Mouse (Mus musculus): ENCODE measurements around the gene Ercc4. TPM values are rescaled to one million over a fixed set of nuclear protein-coding genes. Genes with fewer than 3 reads are reported as not detected.
A peak's percentile ranks its signal among the peaks of the same experiment; 100 is the strongest.

Gene Ercc4
- total and polyA plus RNA-seq, 3 experiments: 6.2 to 7.7 (median 6.6) TPM

DNA sequence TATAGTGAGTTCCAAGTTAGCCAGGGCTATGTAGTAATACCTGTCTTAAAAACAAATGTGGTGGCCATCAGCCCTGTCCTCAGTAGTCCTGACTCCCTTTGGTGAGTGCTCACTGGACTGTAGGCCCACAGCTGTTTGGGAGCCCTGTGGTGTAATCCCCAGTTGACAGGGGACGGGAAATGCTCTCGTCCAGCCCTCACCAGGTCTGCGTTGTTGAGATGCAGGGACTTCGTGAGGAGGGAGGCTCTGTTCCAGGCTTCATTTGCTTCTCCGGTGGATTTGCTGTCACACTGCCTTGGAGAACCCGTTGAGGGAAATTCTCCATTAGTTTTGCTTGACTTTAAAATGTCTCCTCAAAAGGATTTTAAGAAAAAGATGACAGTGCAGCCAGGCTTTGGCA is 41.3 kb downstream of the Ercc4 start:
- Histone ChIP-seq H3K4me3 (no peak overlapping the region), H3K4me1 (ENCODE audit: control insufficient read depth, insufficient read depth, low read length) (no peaks in the 10 kb centered on the region), H3K27ac (no peak overlapping the region), H3K27me3 (ENCODE audit: control insufficient read depth, insufficient read depth, low read length) (no peaks in the 10 kb centered on the region), H3K36me3 (ENCODE audit: control insufficient read depth, insufficient read depth, low read length) (no peaks in the 10 kb centered on the region), H3K79me2 (replicated peaks; ENCODE audit: control insufficient read depth, insufficient read depth, low read length) (no peaks in the 10 kb centered on the region), H3K9ac (ENCODE audit: low read depth, low read length) (no peak overlapping the region)
- 77% methylated on average over 6 of the region's 6 CpGs for WGBS
- TF ChIP-seq EP300 (IDR thresholded peaks at IDR 0.05; ENCODE audit: insufficient read depth, low read depth, low read length) (no peak), POLR2A (IDR thresholded peaks at IDR 0.05; ENCODE audit: insufficient read depth, low read depth, low read length) (no peak), CTCF (IDR thresholded peaks at IDR 0.05) (no peak)
- intact Hi-C loops (cut with DNase I): no loop called here
- DNase-seq: no peak

DNA sequence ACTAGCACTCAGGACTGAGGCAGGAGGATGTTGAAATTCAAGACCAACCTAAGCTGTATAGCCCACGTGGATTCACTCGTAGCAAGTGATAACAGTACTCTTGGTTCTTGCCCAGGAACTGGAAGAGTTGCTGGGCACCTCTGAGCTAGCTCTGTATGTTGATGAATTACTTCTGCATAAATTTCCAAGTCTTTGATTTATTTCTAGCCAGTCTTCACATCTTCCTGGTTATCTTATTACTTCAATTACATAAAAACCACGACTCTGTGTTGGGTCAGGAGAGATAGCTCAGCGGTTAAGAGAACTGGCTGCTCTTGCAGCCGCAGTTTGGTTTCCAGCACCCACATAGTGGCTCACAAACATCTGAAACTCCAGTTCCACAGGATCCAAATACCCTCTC is 43.0 kb downstream of the Ercc4 start:
- no peak overlapping the region for H3K4me3 ChIP-seq
- no peaks in the 10 kb centered on the region; the same call in 1 of the 2 replicates for H3K4me1 ChIP-seq (ENCODE audit: control insufficient read depth, insufficient read depth, low read length)
- H3K79me2 ChIP-seq (replicated peaks; ENCODE audit: control insufficient read depth, insufficient read depth, low read length): no peaks in the 10 kb centered on the region
- intact Hi-C loops (cut with DNase I): no loop called here
- 76% methylated on average over 5 of the region's 5 CpGs for WGBS
- no peak for TF ChIP-seq POLR2A (IDR thresholded peaks at IDR 0.05; ENCODE audit: insufficient read depth, low read depth, low read length)
- TF ChIP-seq EP300 (IDR thresholded peaks at IDR 0.05; ENCODE audit: insufficient read depth, low read depth, low read length): no peak
- TF ChIP-seq CTCF (IDR thresholded peaks at IDR 0.05): no peak
- H3K27me3 ChIP-seq (ENCODE audit: control insufficient read depth, insufficient read depth, low read length): no peaks in the 10 kb centered on the region
- H3K27ac ChIP-seq: no peak overlapping the region
- no peaks in the 10 kb centered on the region for H3K36me3 ChIP-seq (ENCODE audit: control insufficient read depth, insufficient read depth, low read length)
- H3K9ac ChIP-seq (ENCODE audit: low read depth, low read length): no peak overlapping the region
- no peak for DNase-seq

DNA sequence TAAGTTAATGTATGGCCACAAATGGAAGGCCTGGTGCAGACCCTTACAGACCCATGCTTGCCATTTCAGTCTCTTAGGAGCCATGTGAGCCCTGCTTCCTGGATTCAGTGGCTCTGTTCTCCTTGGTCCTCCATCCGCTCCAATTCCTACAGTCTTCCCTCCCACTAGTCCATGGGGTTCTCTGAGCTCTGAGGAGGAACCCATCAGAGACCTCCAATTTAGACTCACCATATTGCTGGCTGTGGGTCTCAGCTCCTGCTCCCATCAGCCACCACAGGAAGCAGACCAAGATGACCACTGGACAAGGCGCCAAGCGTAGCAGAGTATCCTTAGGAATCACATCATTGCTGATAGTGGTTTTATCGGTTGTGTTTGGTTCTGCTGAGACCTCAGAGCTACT is 43.7 kb downstream of the Ercc4 start:
- TF ChIP-seq CTCF (IDR thresholded peaks at IDR 0.05): no peak
- TF ChIP-seq POLR2A (IDR thresholded peaks at IDR 0.05; ENCODE audit: insufficient read depth, low read depth, low read length): no peak
- TF ChIP-seq EP300 (IDR thresholded peaks at IDR 0.05; ENCODE audit: insufficient read depth, low read depth, low read length): no peak
- no peak overlapping the region for H3K27ac ChIP-seq
- 95% methylated on average over 4 of the region's 4 CpGs for WGBS

DNA sequence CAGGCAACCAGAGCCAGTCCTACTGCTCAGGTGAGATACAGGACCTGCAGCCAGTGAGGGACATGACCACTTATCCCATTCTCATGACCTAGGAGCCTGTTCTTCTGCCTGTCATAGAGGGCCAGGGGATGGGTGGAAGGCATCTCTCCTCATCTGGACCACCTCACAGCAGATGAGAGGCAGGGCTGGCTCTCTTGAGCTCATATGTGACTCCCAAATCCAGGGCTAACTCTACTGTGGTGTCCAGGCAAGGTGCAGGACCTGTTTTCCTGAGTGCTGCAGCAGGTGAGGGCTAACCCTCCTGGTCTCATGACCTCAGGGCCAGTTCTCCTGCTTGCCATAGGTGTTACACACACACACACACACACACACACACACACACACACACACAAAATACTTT is 44.9 kb downstream of the Ercc4 start:
- no peak overlapping the region for H3K27ac ChIP-seq
- DNase-seq: no peak
- no peaks in the 10 kb centered on the region for H3K79me2 ChIP-seq (replicated peaks; ENCODE audit: control insufficient read depth, insufficient read depth, low read length)
- no peak overlapping the region for H3K4me3 ChIP-seq
- intact Hi-C loops (cut with DNase I): no loop called here
- no peaks in the 10 kb centered on the region; the same call in 1 of the 2 replicates for H3K4me1 ChIP-seq (ENCODE audit: control insufficient read depth, insufficient read depth, low read length)
- TF ChIP-seq POLR2A (IDR thresholded peaks at IDR 0.05; ENCODE audit: insufficient read depth, low read depth, low read length) (no peak), EP300 (IDR thresholded peaks at IDR 0.05; ENCODE audit: insufficient read depth, low read depth, low read length) (no peak), CTCF (IDR thresholded peaks at IDR 0.05) (no peak)
- no peaks in the 10 kb centered on the region for H3K27me3 ChIP-seq (ENCODE audit: control insufficient read depth, insufficient read depth, low read length)
- H3K9ac ChIP-seq (ENCODE audit: low read depth, low read length): no peak overlapping the region
- no peaks in the 10 kb centered on the region for H3K36me3 ChIP-seq (ENCODE audit: control insufficient read depth, insufficient read depth, low read length)

More for the DNA sequence above, 43.7 kb downstream of the Ercc4 start:
- Histone ChIP-seq H3K4me1 (ENCODE audit: control insufficient read depth, insufficient read depth, low read length) (no peaks in the 10 kb centered on the region; the same call in 1 of the 2 replicates), H3K9ac (ENCODE audit: low read depth, low read length) (no peak overlapping the region), H3K4me3 (no peak overlapping the region), H3K36me3 (ENCODE audit: control insufficient read depth, insufficient read depth, low read length) (no peaks in the 10 kb centered on the region), H3K27me3 (ENCODE audit: control insufficient read depth, insufficient read depth, low read length) (no peaks in the 10 kb centered on the region), H3K79me2 (replicated peaks; ENCODE audit: control insufficient read depth, insufficient read depth, low read length) (no peaks in the 10 kb centered on the region)
- DNase-seq: no peak
- intact Hi-C loops (cut with DNase I): no loop called here

DNA sequence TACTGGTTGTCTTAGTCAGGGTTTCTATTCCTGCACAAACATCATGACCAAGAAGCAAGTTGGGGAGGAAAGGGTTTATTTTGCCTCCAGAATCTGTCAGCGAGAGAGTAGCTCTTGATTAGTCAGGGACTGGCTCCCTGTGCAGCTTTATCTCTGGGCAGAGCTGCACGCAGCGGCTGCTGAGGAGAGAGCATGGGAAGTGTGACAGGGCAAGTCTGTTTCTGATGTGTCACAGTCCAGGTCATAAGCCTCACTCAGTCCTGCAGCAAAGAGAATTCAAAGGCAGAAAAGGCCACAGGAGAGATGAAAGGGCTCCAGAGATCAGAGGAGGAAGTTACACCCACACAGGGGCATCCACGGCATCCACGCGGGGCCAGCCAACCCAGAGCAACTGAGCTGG is 47.8 kb downstream of the Ercc4 start:
- H3K36me3 ChIP-seq (ENCODE audit: control insufficient read depth, insufficient read depth, low read length): no peaks in the 10 kb centered on the region
- H3K79me2 ChIP-seq (replicated peaks; ENCODE audit: control insufficient read depth, insufficient read depth, low read length): no peaks in the 10 kb centered on the region
- H3K4me3 ChIP-seq: no peak overlapping the region
- TF ChIP-seq POLR2A (IDR thresholded peaks at IDR 0.05; ENCODE audit: insufficient read depth, low read depth, low read length): no peak
- no peak for TF ChIP-seq CTCF (IDR thresholded peaks at IDR 0.05)
- no peak for TF ChIP-seq EP300 (IDR thresholded peaks at IDR 0.05; ENCODE audit: insufficient read depth, low read depth, low read length)
- H3K4me1 ChIP-seq (ENCODE audit: control insufficient read depth, insufficient read depth, low read length): peaks cover 3% of the 10 kb centered on the region; the same call in 1 of the 2 replicates
- no peak overlapping the region for H3K27ac ChIP-seq
- H3K27me3 ChIP-seq (ENCODE audit: control insufficient read depth, insufficient read depth, low read length): no peaks in the 10 kb centered on the region
- H3K9ac ChIP-seq (ENCODE audit: low read depth, low read length): no peak overlapping the region
- intact Hi-C loops (cut with DNase I): no loop called here
- WGBS: 4% methylated on average over 6 of the region's 6 CpGs
- DNase-seq: peak in 1 of 2 experiments; percentile 38

DNA sequence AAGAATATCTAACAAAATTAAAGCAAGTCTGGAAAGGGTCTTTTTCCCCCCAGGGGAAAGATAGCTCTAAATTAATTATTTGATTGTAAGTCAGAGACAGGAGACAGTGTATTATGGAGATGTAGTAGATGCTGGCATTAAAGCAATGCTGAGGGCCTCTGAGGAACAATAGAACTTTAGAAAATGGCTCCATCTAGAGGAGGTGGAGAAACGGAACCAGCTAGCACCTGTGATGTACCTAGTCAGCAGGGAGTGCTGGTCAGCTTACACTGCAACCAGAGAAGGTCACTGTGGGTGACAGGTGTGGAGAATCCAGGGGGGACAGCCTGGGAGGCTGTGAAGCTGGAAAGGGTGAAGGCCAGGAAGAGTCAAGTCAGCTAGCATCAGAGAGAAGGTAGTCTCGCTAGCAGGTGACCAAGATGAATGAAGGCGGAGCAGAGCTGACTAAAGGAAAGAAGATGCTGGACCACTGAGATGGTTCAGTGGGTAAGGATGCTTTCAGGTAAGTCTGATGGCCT is 48.7 kb downstream of the Ercc4 start:
- no peak for DNase-seq
- intact Hi-C loops (cut with DNase I): no loop called here

More for the DNA sequence above, 48.7 kb downstream of the Ercc4 start:
- Histone ChIP-seq H3K36me3 (ENCODE audit: control insufficient read depth, insufficient read depth, low read length) (no peaks in the 10 kb centered on the region), H3K4me3 (no peak overlapping the region), H3K4me1 (ENCODE audit: control insufficient read depth, insufficient read depth, low read length) (peaks cover 3% of the 10 kb centered on the region; the same call in 1 of the 2 replicates), H3K9ac (ENCODE audit: low read depth, low read length) (no peak overlapping the region), H3K27ac (no peak overlapping the region), H3K27me3 (ENCODE audit: control insufficient read depth, insufficient read depth, low read length) (no peaks in the 10 kb centered on the region), H3K79me2 (replicated peaks; ENCODE audit: control insufficient read depth, insufficient read depth, low read length) (no peaks in the 10 kb centered on the region)
- no peak for TF ChIP-seq EP300 (IDR thresholded peaks at IDR 0.05; ENCODE audit: insufficient read depth, low read depth, low read length)
- TF ChIP-seq CTCF (IDR thresholded peaks at IDR 0.05): peak; percentile 44
- 81% methylated on average over 3 of the region's 3 CpGs for WGBS

Measured in heart, adult 2 months (tissue).